Mouse (Mus musculus) lung, postnatal 0 days (tissue): Measurements from ENCODE around the gene Pip4k2a.

Experiments used
- CTCF ChIP-seq: IDR thresholded peaks from 2 replicates; pipeline ENCODE4 v1.5.1; 2016; ENCODE audit warnings: antibody characterized with exemption, mild to moderate bottlenecking
- EP300 ChIP-seq: IDR thresholded peaks from 2 replicates; pipeline ENCODE4 v1.6.1; 2016; ENCODE audit warnings: antibody characterized with exemption, mild to moderate bottlenecking, control low read depth

GRCm38 (mm10) chr2:18916615-18917379 is 81.1 kb downstream of the Pip4k2a start:
- no peak for TF ChIP-seq CTCF
- TF ChIP-seq EP300: no peak
